Mouse (Mus musculus) right cerebral cortex, adult 18-20 months (tissue): ENCODE data around the gene Tcstv1.
"Not testable (repeated sequence)": the region's sequence is repeated elsewhere in the genome, so short reads cannot be mapped to it uniquely, and the experiment has no call there.

Source experiments
- DNase-seq: peaks from one replicate; pipeline ENCODE4 v3.0.0; 2022; ENCODE audit warnings: mixed read lengths

Gene Tcstv1

DNA sequence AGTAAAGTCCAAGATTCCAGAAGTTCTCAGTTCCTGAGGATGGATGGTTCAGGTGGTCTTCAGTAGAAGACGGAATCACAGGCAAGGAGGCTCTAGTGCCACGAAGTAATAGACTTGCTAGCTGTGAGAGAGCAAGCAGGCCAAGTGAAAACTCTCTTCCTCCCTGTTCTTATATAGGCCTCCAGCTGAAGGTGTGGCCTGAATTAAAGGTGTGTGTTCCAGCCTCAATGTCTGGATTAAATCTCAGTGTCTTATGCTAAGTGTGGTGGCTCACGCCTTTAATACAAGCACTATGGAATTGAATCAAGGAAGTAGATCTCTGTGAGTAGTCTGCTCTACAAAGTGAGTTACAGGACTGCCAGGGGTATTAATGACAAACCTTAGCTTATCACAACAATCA, at the start of gene Tcstv1:
TSS of gene Tcstv1 (minus strand) at position 101 of the 400 bp plus-strand sequence.
- DNase-seq, result not testable (repeated sequence)

DNA sequence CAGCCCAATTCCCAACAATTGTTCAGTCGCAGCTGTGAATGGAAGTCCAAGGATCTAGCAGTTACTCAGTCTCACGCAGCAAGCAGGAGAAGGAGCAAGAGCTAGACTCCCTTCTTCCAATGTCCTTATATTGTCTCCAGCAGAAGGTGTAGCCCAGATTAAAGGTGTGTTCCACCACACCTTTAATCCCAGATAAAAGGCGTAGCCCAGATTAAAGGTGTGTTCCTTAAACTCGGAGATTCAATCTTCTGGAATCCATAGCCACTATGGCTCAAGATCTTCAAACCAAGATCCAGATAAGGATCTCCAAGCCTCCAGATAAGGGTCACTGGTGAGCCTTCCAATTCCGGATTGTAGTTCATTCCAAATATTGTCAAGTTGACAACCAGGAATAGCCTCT, 34.6 kb upstream of the Tcstv1 start, which contains the start of gene Gm21761:
TSS of gene Gm21761 (minus strand) at position 101 of the 400 bp plus-strand sequence.
- not testable (repeated sequence) for DNase-seq

DNA sequence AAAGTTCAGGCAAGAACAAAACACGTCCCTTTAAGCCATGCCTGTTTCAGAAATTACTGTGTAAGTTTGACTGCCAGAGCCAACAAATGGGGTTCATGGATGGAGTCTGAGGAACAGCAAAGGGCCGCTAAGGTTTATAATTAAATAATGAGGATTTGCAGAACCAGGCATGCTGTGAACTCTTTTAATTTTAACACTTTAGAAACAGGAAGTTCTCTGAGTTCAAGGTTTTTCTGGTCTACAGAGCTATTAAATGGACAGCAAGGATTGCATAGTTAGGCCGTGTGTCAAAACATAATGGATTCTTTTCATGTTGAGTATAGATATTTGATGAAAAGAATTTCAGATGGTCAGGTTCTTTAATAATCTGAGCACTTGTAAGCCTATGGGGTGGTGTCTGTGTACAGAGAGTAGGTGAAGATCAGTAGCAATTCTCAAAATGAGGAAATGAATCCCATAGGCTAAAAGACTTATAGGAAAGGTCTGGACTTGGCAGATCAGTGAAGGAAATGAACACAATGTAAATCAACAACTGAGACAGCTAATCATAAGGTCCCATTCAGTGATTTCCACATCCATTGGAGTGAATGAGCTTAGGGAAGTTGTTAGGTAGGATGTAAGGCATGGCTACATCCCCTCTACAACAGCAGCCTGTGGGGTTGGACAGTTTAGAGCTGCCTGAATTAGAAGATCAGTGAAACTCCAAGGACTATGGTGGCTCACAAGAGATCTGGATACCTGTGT, 30.2 kb upstream of the Tcstv1 start:
- DNase-seq, result not testable (repeated sequence)

DNA sequence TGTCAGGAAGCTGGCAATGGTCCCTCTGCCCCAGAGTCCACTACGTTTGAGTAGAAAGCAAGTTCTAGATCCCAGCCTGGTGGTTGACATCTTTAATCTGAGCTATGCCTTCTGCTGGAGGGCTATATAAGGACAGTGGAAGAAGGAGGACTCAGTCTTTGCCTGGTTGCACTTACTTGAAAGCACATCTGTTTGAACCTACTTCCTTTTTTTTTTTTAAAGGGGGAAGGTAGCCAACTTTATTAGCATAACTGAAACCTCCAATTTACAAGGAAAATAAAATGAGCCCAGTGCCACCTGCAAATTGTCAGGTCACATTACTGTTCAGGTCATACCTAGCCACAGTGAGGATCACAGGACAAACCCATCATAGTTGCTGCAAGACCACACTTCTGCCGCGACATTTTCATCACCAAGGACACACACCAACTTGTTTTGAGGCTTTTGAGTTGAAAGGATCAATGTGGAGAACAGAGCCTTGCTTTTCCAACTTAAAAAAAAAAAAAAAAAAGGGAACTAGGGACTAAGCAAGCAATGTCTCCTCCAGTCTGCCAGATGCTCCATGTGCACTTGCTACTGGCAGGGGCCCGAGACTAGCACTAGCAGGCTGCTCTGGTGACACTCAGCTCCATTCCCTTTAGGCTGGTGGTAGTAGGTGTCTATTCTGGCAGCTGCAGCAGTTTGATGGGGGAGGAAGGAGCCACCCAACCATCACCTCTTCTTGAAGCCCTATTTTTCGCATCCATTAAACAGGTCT, 22.6 kb upstream of the Tcstv1 start:
- DNase-seq, result not testable (repeated sequence)

DNA sequence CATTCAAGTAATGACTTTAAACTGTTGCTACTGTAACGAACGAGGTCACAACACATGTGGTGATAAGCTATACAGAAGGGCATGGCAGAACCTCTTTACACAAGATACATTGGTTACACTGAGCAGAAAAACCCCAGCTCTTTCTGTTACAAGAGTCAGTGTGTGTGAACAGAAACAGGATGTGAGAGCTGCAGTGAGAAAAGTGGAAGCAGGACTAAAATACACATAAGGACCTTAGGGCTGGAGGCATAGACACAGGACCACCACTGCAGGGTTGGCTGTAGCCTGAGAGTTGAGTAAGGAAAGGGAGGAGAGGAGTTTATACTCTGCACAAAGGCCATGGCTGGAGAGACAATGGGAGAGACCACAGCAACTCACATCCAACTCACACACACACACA, 21.9 kb upstream of the Tcstv1 start:
- DNase-seq, result not testable (repeated sequence)

DNA sequence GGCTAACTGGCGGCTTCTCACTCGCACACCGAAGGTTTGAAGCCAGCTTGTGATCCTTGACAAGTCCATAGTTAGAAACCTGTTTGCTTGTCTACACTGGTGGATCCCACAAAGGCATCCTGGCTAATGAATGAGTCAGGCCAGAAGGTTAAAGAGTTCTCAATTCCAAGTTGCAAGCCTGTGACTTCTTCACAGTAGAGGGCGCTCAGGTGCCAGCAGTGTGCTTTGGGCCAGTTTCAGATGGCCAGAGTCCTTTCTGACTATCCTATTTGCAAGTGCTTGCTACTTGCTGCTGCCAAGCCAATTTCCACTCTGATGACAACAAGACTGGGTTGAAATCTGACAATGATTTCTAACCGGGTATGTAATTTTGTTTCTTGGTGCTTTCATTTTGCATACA, 4.0 kb upstream of the Tcstv1 start:
- DNase-seq, result not testable (repeated sequence)

DNA sequence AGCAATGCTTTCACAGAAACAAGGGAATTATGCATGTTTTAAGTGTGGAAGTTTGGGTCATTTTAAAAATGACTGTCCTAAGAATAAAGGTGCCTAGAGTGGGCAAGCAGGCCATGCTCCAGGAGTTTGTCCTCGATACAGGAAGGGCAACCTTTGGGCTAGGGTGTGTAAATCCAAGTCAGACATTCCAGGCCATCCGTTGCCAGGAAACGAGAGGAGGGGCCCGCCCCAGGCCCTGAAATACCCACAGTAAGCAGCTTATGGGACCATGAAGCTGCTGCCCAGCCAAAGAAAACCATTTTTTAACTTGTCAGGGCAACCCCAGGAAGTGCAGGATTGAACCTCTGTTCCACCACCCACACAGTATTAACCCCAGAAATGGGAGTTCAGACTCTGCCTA, 7.7 kb downstream of the Tcstv1 start:
- not testable (repeated sequence) for DNase-seq

DNA sequence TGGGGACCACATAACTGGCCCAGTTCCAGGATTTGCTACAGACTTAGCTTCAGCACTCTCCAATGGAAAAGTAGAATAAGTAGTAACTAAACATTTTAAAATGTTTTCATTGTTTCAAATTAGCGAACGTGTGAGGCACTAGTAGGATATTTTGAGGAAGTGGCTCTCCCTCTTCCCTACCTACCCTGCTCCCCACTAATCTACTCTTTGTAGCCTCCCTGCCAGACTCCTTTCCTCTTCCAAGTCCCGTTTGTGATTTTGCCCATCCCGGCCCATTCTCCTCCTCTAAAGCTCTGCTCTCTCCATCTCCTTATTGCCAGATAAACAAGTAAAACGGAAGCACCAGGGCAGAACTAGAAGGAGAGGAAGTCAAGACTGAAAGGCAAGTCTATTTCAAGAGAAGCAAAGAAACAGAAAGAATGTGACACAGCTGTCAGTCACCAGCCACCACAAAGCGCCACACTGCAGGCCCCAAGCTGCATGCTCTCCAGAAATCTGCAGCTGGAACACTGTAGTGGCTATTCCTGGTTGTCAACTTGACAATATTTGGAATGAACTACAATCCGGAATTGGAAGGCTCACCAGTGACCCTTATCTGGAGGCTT, 30.1 kb downstream of the Tcstv1 start:
- not testable (repeated sequence) for DNase-seq

DNA sequence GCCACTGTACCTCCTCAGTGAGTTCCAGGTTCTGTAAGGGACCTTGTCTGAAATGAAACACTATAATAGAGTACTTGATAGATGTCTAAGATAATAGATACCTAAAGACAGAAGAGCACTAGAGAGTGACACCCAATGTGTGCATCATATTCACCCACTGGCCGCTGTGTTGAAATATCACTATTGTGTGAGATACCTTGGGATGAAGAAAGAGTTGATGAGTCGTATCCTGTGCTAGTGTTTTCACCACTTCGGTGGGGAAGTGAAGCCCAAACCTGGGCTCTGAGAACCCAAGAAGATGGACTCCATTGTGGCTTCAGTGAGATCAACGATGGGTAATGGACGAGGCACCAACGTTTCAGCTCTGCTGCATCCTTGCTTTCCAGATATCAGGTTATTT, 32.2 kb downstream of the Tcstv1 start:
- not testable (repeated sequence) for DNase-seq
